Mouse (Mus musculus) thymus, adult 2 months (tissue): ENCODE measurements at regions not wholly inside any gene's neighbourhood (a gene's known extent, or its start where the extent isn't known, plus 50 kb on each side); places are given as distances from the start of the nearest gene placed in this dataset.

Experiments used
- DNase-seq: peaks from one replicate; pipeline ENCODE4 v3.0.0; 2021
- H3K27ac ChIP-seq: fragments of 200-500 bp; 2 replicates; pipeline ENCODE4 v1.5.1; 2012; ENCODE audit warnings: low read length, control low read depth; ENCODE audit not compliant: control insufficient read depth, insufficient read depth
- H3K27me3 ChIP-seq: fragments of 200-500 bp; 2 replicates; pipeline ENCODE4 v1.6.1; 2012; ENCODE audit warnings: mild to moderate bottlenecking, low read length, moderate library complexity, mixed read lengths; ENCODE audit not compliant: control insufficient read depth, insufficient read depth
- H3K36me3 ChIP-seq: fragments of 200-500 bp; 2 replicates; pipeline ENCODE4 v1.6.1; 2012; ENCODE audit warnings: mild to moderate bottlenecking, low read length, moderate library complexity; ENCODE audit not compliant: control insufficient read depth, insufficient read depth
- H3K4me1 ChIP-seq: fragments of 200-500 bp; replicated peaks from 2 replicates; pipeline ENCODE4 v1.6.1; 2012; ENCODE audit warnings: low read length; ENCODE audit not compliant: control insufficient read depth, insufficient read depth
- H3K4me3 ChIP-seq: fragments of 200-500 bp; 2 replicates; pipeline ENCODE4 v1.5.1; 2012; ENCODE audit warnings: mild to moderate bottlenecking, low read length, control low read depth, moderate library complexity; ENCODE audit not compliant: control insufficient read depth, insufficient read depth
- CTCF ChIP-seq: fragments of 200-500 bp; IDR thresholded peaks from 2 replicates; pipeline ENCODE4 v1.5.1; 2012; ENCODE audit warnings: mild to moderate bottlenecking, control low read depth, low read length, moderate library complexity, borderline replicate concordance; ENCODE audit not compliant: control insufficient read depth, poor library complexity, insufficient read depth; ENCODE audit errors: extremely low read depth
- POLR2A ChIP-seq: fragments of 200-500 bp; IDR thresholded peaks from 2 replicates; pipeline ENCODE4 v1.6.1; 2012; ENCODE audit warnings: mild to moderate bottlenecking, low read length, control low read depth, moderate library complexity; ENCODE audit not compliant: control insufficient read depth, poor library complexity, insufficient read depth; ENCODE audit errors: extremely low read depth
- WGBS: fragments of 180-500 bp; shearing (Covaris S2); methylation state at CpG from one replicate; pipeline ENCODE4 v1.1.7; 2018; 5-methylcytosine and 5-hydroxymethylcytosine counted together

GRCm38 (mm10) chr1:80091350-80091749 lies 126.9 kb downstream of the Fam124b start:
- Histone ChIP-seq H3K27me3 (no peaks in the 10 kb centered on the region), H3K4me3 (no peak overlapping the region), H3K27ac (no peak overlapping the region), H3K36me3 (no peaks in the 10 kb centered on the region), H3K4me1 (no peaks in the 10 kb centered on the region; the same call in 1 of the 2 replicates)
- no peak for TF ChIP-seq CTCF
- TF ChIP-seq POLR2A, result no peak
- DNase-seq, result no peak
- 11% methylated on average over 8 of the region's 8 CpGs for WGBS

GRCm38 (mm10) chr1:80088651-80089050 lies 129.6 kb downstream of the Fam124b start:
- 97% methylated on average over 5 of the region's 5 CpGs for WGBS
- H3K36me3 ChIP-seq, result no peaks in the 10 kb centered on the region
- H3K4me3 ChIP-seq, result no peak overlapping the region
- no peaks in the 10 kb centered on the region for H3K27me3 ChIP-seq
- no peak overlapping the region for H3K27ac ChIP-seq
- DNase-seq, result no peak
- no peaks in the 10 kb centered on the region; the same call in 1 of the 2 replicates for H3K4me1 ChIP-seq
- TF ChIP-seq POLR2A (no peak), CTCF (no peak)

- Histone ChIP-seq H3K4me1 (no peaks in the 10 kb centered on the region), H3K27me3 (no peaks in the 10 kb centered on the region), H3K4me3 (no peak overlapping the region), H3K36me3 (no peaks in the 10 kb centered on the region), H3K27ac (no peak overlapping the region)
- no peak for DNase-seq
- 90% methylated on average over 4 of the region's 4 CpGs for WGBS
- TF ChIP-seq POLR2A, result no peak
- no peak for TF ChIP-seq CTCF
These were observed 141.9 kb downstream of the Fam124b start for GRCm38 (mm10) chr1:80076357-80076756.

- Histone ChIP-seq H3K27me3 (no peaks in the 10 kb centered on the region), H3K4me1 (no peaks in the 10 kb centered on the region), H3K36me3 (no peaks in the 10 kb centered on the region), H3K27ac (no peak overlapping the region), H3K4me3 (no peak overlapping the region)
- 93% methylated on average over 4 of the region's 4 CpGs for WGBS
- TF ChIP-seq POLR2A (no peak), CTCF (no peak)
- no peak for DNase-seq
These were observed 143.9 kb downstream of the Fam124b start for GRCm38 (mm10) chr1:80074376-80074775.

GRCm38 (mm10) chr1:80073950-80074349 lies 144.3 kb downstream of the Fam124b start:
- Histone ChIP-seq H3K4me1 (no peaks in the 10 kb centered on the region), H3K36me3 (no peaks in the 10 kb centered on the region), H3K4me3 (no peak overlapping the region), H3K27ac (no peak overlapping the region), H3K27me3 (no peaks in the 10 kb centered on the region)
- 91% methylated on average over 3 of the region's 3 CpGs for WGBS
- no peak for TF ChIP-seq POLR2A
- no peak for TF ChIP-seq CTCF
- DNase-seq, result no peak

- TF ChIP-seq POLR2A, result no peak
- TF ChIP-seq CTCF, result no peak
- H3K36me3 ChIP-seq, result no peaks in the 10 kb centered on the region
- no peak overlapping the region for H3K27ac ChIP-seq
- DNase-seq, result no peak
- H3K27me3 ChIP-seq, result no peaks in the 10 kb centered on the region
- no peak overlapping the region for H3K4me3 ChIP-seq
- no peaks in the 10 kb centered on the region for H3K4me1 ChIP-seq
- 91% methylated on average over 4 of the region's 4 CpGs for WGBS
These were observed 149.1 kb downstream of the Fam124b start for GRCm38 (mm10) chr1:80069141-80069540.

GRCm38 (mm10) chr1:80062121-80062520 lies 156.2 kb downstream of the Fam124b start:
- Histone ChIP-seq H3K4me3 (no peak overlapping the region), H3K4me1 (no peaks in the 10 kb centered on the region), H3K36me3 (no peaks in the 10 kb centered on the region), H3K27ac (no peak overlapping the region), H3K27me3 (no peaks in the 10 kb centered on the region)
- TF ChIP-seq CTCF, result no peak
- TF ChIP-seq POLR2A, result no peak
- WGBS, result 81% methylated on average over 1 of the region's 1 CpGs
- DNase-seq, result no peak
